Mouse (Mus musculus) neural tube, embryonic 14.5 days (tissue): ENCODE measurements around the gene Exoc4. TPM values are rescaled to one million over a fixed set of nuclear protein-coding genes. Genes with fewer than 3 reads are reported as not detected.

Experiments
- ATAC-seq: fragments of 200-750 bp; cut with Nextera tagmentation; 2 replicates; pipeline ENCODE4 v1.8.0; 2017; ENCODE audit warnings: low read depth, mild to moderate bottlenecking, moderate TSS enrichment, moderate library complexity
- H3K27ac ChIP-seq: fragments of 300-500 bp; sonication (generic); 2 replicates; pipeline ENCODE4 v1.5.1; 2014; ENCODE audit warnings: low read depth, mild to moderate bottlenecking, control low read depth, low read length, moderate library complexity, mixed read lengths
- H3K27me3 ChIP-seq: fragments of 300-500 bp; sonication (generic); 2 replicates; pipeline ENCODE4 v1.6.1; 2014; ENCODE audit warnings: low read length; ENCODE audit not compliant: control insufficient read depth, insufficient read depth
- H3K36me3 ChIP-seq: fragments of 300-500 bp; sonication (generic); 2 replicates; pipeline ENCODE4 v1.6.1; 2014; ENCODE audit warnings: low read length, mixed read lengths; ENCODE audit not compliant: control insufficient read depth, insufficient read depth
- H3K4me1 ChIP-seq: fragments of 300-500 bp; sonication (generic); 2 replicates; pipeline ENCODE4 v1.6.1; 2014; ENCODE audit warnings: low read length; ENCODE audit not compliant: control insufficient read depth, insufficient read depth
- H3K4me2 ChIP-seq: fragments of 300-500 bp; sonication (generic); 2 replicates; pipeline ENCODE4 v1.6.1; 2014; ENCODE audit warnings: mild to moderate bottlenecking, low read depth, low read length, control low read depth
- H3K4me3 ChIP-seq: fragments of 300-500 bp; sonication (generic); 2 replicates; pipeline ENCODE4 v1.5.1; 2014; ENCODE audit warnings: low read depth, low read length, control low read depth, mixed read lengths
- H3K9ac ChIP-seq: fragments of 300-500 bp; sonication (generic); replicated peaks from 2 replicates; pipeline ENCODE4 v1.6.1; 2014; ENCODE audit warnings: low read depth, mild to moderate bottlenecking, control low read depth, low read length, mixed read lengths
- H3K9me3 ChIP-seq: fragments of 300-500 bp; sonication (generic); 2 replicates; pipeline ENCODE4 v1.6.1; 2016; ENCODE audit warnings: low read length; ENCODE audit not compliant: control insufficient read depth
- WGBS: fragments of 180-500 bp; shearing (Covaris S2); extraction: QIAGEN DNeasy Blood & Tissue Kit; methylation state at CpG from one replicate; pipeline ENCODE4 v1.1.7; 2014; 5-methylcytosine and 5-hydroxymethylcytosine counted together
- polyA plus RNA-seq: library from polyadenylated mRNA; unstranded; fragments of >200 nt; fragmentation: Nextera tagmentation; extraction: Ambion mirVana; gene quantifications from 2 replicates; pipeline ENCODE4 v1.2.1, GENCODE M21; 2014

Exoc4 gene
- polyA plus RNA-seq, 1 experiment from 2014 or later = 37.0 TPM

GRCm38 (mm10) chr6:33832978-33833377 is 584.1 kb downstream of the Exoc4 start:
- Histone ChIP-seq H3K4me2 (no peak overlapping the region), H3K27ac (no peak overlapping the region), H3K9me3 (no peaks in the 10 kb centered on the region), H3K4me3 (no peak overlapping the region), H3K9ac (no peak overlapping the region), H3K4me1 (no peaks in the 10 kb centered on the region), H3K27me3 (no peaks in the 10 kb centered on the region), H3K36me3 (no peaks in the 10 kb centered on the region)
- WGBS = 41% methylated on average over 4 of the region's 4 CpGs
- ATAC-seq = peak; percentile 34; the same call in 1 of the 2 replicates

- no peaks in the 10 kb centered on the region for H3K9me3 ChIP-seq
- no peak overlapping the region for H3K9ac ChIP-seq
- no peak for ATAC-seq
- no peaks in the 10 kb centered on the region for H3K27me3 ChIP-seq
- no peaks in the 10 kb centered on the region for H3K36me3 ChIP-seq
- no peak overlapping the region for H3K4me2 ChIP-seq
- H3K4me1 ChIP-seq = no peaks in the 10 kb centered on the region
- H3K27ac ChIP-seq = no peak overlapping the region
- WGBS = 84% methylated on average over 3 of the region's 3 CpGs
- H3K4me3 ChIP-seq = no peak overlapping the region
Measured at GRCm38 (mm10) chr6:33836048-33836780, 587.3 kb downstream of the Exoc4 start.

GRCm38 (mm10) chr6:33842901-33843300 is 594.0 kb downstream of the Exoc4 start:
- Histone ChIP-seq H3K27me3 (no peaks in the 10 kb centered on the region), H3K9ac (no peak overlapping the region), H3K36me3 (no peaks in the 10 kb centered on the region), H3K4me1 (no peaks in the 10 kb centered on the region), H3K4me2 (no peak overlapping the region), H3K27ac (no peak overlapping the region), H3K9me3 (no peaks in the 10 kb centered on the region), H3K4me3 (no peak overlapping the region)
- 47% methylated on average over 1 of the region's 1 CpGs for WGBS
- no peak for ATAC-seq

- no peak overlapping the region for H3K4me3 ChIP-seq
- H3K9me3 ChIP-seq = no peaks in the 10 kb centered on the region
- ATAC-seq = no peak
- H3K4me1 ChIP-seq = no peaks in the 10 kb centered on the region
- WGBS = 88% methylated on average over 3 of the region's 3 CpGs
- H3K27ac ChIP-seq = no peak overlapping the region
- no peak overlapping the region for H3K4me2 ChIP-seq
- H3K9ac ChIP-seq = no peak overlapping the region
- no peaks in the 10 kb centered on the region for H3K27me3 ChIP-seq
- H3K36me3 ChIP-seq = no peaks in the 10 kb centered on the region
Measured at GRCm38 (mm10) chr6:33859049-33859448, 610.2 kb downstream of the Exoc4 start.

GRCm38 (mm10) chr6:33865752-33866151 is 616.9 kb downstream of the Exoc4 start:
- WGBS = 89% methylated on average over 3 of the region's 3 CpGs
- no peaks in the 10 kb centered on the region for H3K36me3 ChIP-seq
- H3K27ac ChIP-seq = no peak overlapping the region
- no peaks in the 10 kb centered on the region for H3K9me3 ChIP-seq
- no peak overlapping the region for H3K4me3 ChIP-seq
- peaks cover 7% of the 10 kb centered on the region for H3K4me1 ChIP-seq
- no peak for ATAC-seq
- H3K9ac ChIP-seq = no peak overlapping the region
- no peaks in the 10 kb centered on the region for H3K27me3 ChIP-seq
- H3K4me2 ChIP-seq = no peak overlapping the region

- H3K4me2 ChIP-seq = no peak overlapping the region
Measured at GRCm38 (mm10) chr6:33866901-33867580, 618.2 kb downstream of the Exoc4 start.

GRCm38 (mm10) chr6:33869251-33869650 is 620.4 kb downstream of the Exoc4 start:
- 93% methylated on average over 3 of the region's 3 CpGs for WGBS

More at GRCm38 (mm10) chr6:33866901-33867580, 618.2 kb downstream of the Exoc4 start:
- H3K27ac ChIP-seq = no peak overlapping the region
- WGBS = 85% methylated on average over 3 of the region's 3 CpGs
- ATAC-seq = no peak
- H3K36me3 ChIP-seq = no peaks in the 10 kb centered on the region
- H3K9me3 ChIP-seq = no peaks in the 10 kb centered on the region
- H3K9ac ChIP-seq = no peak overlapping the region
- H3K4me1 ChIP-seq = peaks cover 7% of the 10 kb centered on the region
- no peaks in the 10 kb centered on the region for H3K27me3 ChIP-seq
- H3K4me3 ChIP-seq = no peak overlapping the region

GRCm38 (mm10) chr6:33870468-33871142 is 621.7 kb downstream of the Exoc4 start:
- H3K27me3 ChIP-seq = no peaks in the 10 kb centered on the region
- H3K36me3 ChIP-seq = no peaks in the 10 kb centered on the region
- H3K27ac ChIP-seq = peak overlapping the region; percentile 29; the same call in 1 of the 2 replicates
- H3K4me3 ChIP-seq = no peak overlapping the region
- no peak overlapping the region for H3K4me2 ChIP-seq
- H3K4me1 ChIP-seq = peaks cover 7% of the 10 kb centered on the region
- ATAC-seq = 0 out of 2 replicates have a peak, but pooled peaks have one; percentile 31
- no peaks in the 10 kb centered on the region for H3K9me3 ChIP-seq
- 51% methylated on average over 9 of the region's 9 CpGs for WGBS
- no peak overlapping the region for H3K9ac ChIP-seq

More at GRCm38 (mm10) chr6:33869251-33869650, 620.4 kb downstream of the Exoc4 start:
- ATAC-seq = no peak
- Histone ChIP-seq H3K27ac (no peak overlapping the region), H3K27me3 (no peaks in the 10 kb centered on the region), H3K4me1 (peaks cover 7% of the 10 kb centered on the region), H3K9ac (no peak overlapping the region), H3K4me3 (no peak overlapping the region), H3K4me2 (no peak overlapping the region), H3K36me3 (no peaks in the 10 kb centered on the region), H3K9me3 (no peaks in the 10 kb centered on the region)

GRCm38 (mm10) chr6:33871286-33871685 is 622.4 kb downstream of the Exoc4 start:
- H3K4me1 ChIP-seq = peaks cover 7% of the 10 kb centered on the region
- no peaks in the 10 kb centered on the region for H3K9me3 ChIP-seq
- H3K36me3 ChIP-seq = no peaks in the 10 kb centered on the region
- no peak overlapping the region for H3K4me2 ChIP-seq
- WGBS = 71% methylated on average over 1 of the region's 1 CpGs
- H3K27me3 ChIP-seq = no peaks in the 10 kb centered on the region
- no peak for ATAC-seq
- H3K9ac ChIP-seq = no peak overlapping the region
- no peak overlapping the region for H3K4me3 ChIP-seq
- no peak overlapping the region for H3K27ac ChIP-seq
